Mouse (Mus musculus) embryonic fibroblast, embryonic 13.5 days (primary cell): ENCODE measurements around the gene 0610010K14Rik.

Experiments
- CTCF ChIP-seq: IDR thresholded peaks from 2 replicates; pipeline ENCODE4 v1.5.1; 2011; ENCODE audit warnings: mild to moderate bottlenecking, control low read depth, low read length, moderate library complexity, borderline replicate concordance; ENCODE audit not compliant: insufficient read depth
- POLR2A ChIP-seq: IDR thresholded peaks from 2 replicates; pipeline ENCODE4 v1.6.1; 2011; ENCODE audit warnings: low read depth, mild to moderate bottlenecking, control low read depth, low read length, moderate library complexity

GRCm38 (mm10) chr11:70228828-70229227 is 8.9 kb downstream of the 0610010K14Rik start:
- no peak for TF ChIP-seq CTCF
- no peak for TF ChIP-seq POLR2A
